Mouse (Mus musculus) liver, postnatal 0 days (tissue): Measurements from ENCODE around the gene Ttc27. TPM values are rescaled to one million over a fixed set of nuclear protein-coding genes. Genes with fewer than 3 reads are reported as not detected.

Experiments
- ATAC-seq: fragments of 200-750 bp; cut with Nextera tagmentation; 2 replicates; pipeline ENCODE4 v1.8.0; 2017; ENCODE audit warnings: mild to moderate bottlenecking, moderate library complexity
- DNase-seq: peaks from one replicate; pipeline ENCODE4 v3.0.0-alpha.2; 2016
- H3K27ac ChIP-seq: fragments of 300-500 bp; sonication (generic); 2 replicates; pipeline ENCODE4 v1.5.1; 2014; ENCODE audit warnings: antibody characterized with exemption, moderate library complexity, mild to moderate bottlenecking, low read depth
- H3K27me3 ChIP-seq: fragments of 300-500 bp; sonication (generic); 2 replicates; pipeline ENCODE4 v1.6.1; 2014; ENCODE audit warnings: low read length, control low read depth, mixed read lengths; ENCODE audit not compliant: insufficient read depth
- H3K36me3 ChIP-seq: fragments of 300-500 bp; sonication (generic); replicated peaks from 2 replicates; pipeline ENCODE4 v1.6.1; 2014; ENCODE audit warnings: mild to moderate bottlenecking, control low read depth, low read length, moderate library complexity, mixed read lengths; ENCODE audit not compliant: insufficient read depth
- H3K4me1 ChIP-seq: fragments of 300-500 bp; sonication (generic); 2 replicates; pipeline ENCODE4 v1.6.1; 2014; ENCODE audit warnings: antibody characterized with exemption, mild to moderate bottlenecking, control low read depth; ENCODE audit not compliant: insufficient read depth
- H3K4me2 ChIP-seq: fragments of 300-500 bp; sonication (generic); 2 replicates; pipeline ENCODE4 v1.6.1; 2014; ENCODE audit warnings: low read depth, mild to moderate bottlenecking, low read length, moderate library complexity, mixed read lengths
- H3K4me3 ChIP-seq: fragments of 300-500 bp; sonication (generic); 2 replicates; pipeline ENCODE4 v1.5.1; 2014; ENCODE audit warnings: low read depth, low read length
- H3K9ac ChIP-seq: fragments of 300-500 bp; sonication (generic); replicated peaks from 2 replicates; pipeline ENCODE4 v1.6.1; 2014; ENCODE audit warnings: mild to moderate bottlenecking, moderate library complexity
- H3K9me3 ChIP-seq: fragments of 300-500 bp; sonication (generic); 2 replicates; pipeline ENCODE4 v1.6.1; 2016; ENCODE audit warnings: mild to moderate bottlenecking, control low read depth, low read length, mixed read lengths
- CTCF ChIP-seq: sonication (generic); IDR thresholded peaks from 2 replicates; pipeline ENCODE4 v1.5.1; 2016; ENCODE audit warnings: antibody characterized with exemption, low read depth
- EP300 ChIP-seq: IDR thresholded peaks from 2 replicates; pipeline ENCODE4 v1.6.1; 2016; ENCODE audit warnings: antibody characterized with exemption, low read depth, mild to moderate bottlenecking
- WGBS: fragments of 180-500 bp; shearing (Covaris S2); extraction: QIAGEN DNeasy Blood & Tissue Kit; methylation state at CpG from one replicate; pipeline ENCODE4 v1.1.7; 2014; ENCODE audit not compliant: insufficient replicate concordance; 5-methylcytosine and 5-hydroxymethylcytosine counted together
- polyA plus RNA-seq: library from polyadenylated mRNA; unstranded; fragments of >200 nt; fragmentation: Nextera tagmentation; extraction: Ambion mirVana; gene quantifications from 2 replicates; pipeline ENCODE4 v1.2.1, GENCODE M21; 2015

The Ttc27 gene
- polyA plus RNA-seq, 1 experiment from 2014 or later, result 6.0 TPM

GRCm38 (mm10) chr17:74841721-74842120 lies 124.2 kb downstream of the Ttc27 start:
- H3K27ac ChIP-seq, result no peak overlapping the region
- 71% methylated on average over 3 of the region's 3 CpGs for WGBS

GRCm38 (mm10) chr17:74842603-74843002 lies 125.1 kb downstream of the Ttc27 start:
- Histone ChIP-seq H3K36me3 (no peaks in the 10 kb centered on the region), H3K9me3 (no peaks in the 10 kb centered on the region), H3K4me1 (peaks cover 11% of the 10 kb centered on the region), H3K4me3 (no peak overlapping the region), H3K27me3 (no peaks in the 10 kb centered on the region), H3K27ac (no peak overlapping the region), H3K9ac (no peak overlapping the region), H3K4me2 (no peak overlapping the region)
- no peak for DNase-seq
- 91% methylated on average over 3 of the region's 3 CpGs for WGBS
- ATAC-seq, result no peak
- no peak for TF ChIP-seq CTCF
- TF ChIP-seq EP300, result no peak

More at GRCm38 (mm10) chr17:74841721-74842120, 124.2 kb downstream of the Ttc27 start:
- Histone ChIP-seq H3K36me3 (no peaks in the 10 kb centered on the region), H3K27me3 (no peaks in the 10 kb centered on the region), H3K4me3 (no peak overlapping the region), H3K4me2 (no peak overlapping the region), H3K9me3 (no peaks in the 10 kb centered on the region), H3K9ac (no peak overlapping the region), H3K4me1 (peaks cover 11% of the 10 kb centered on the region)
- no peak for ATAC-seq
- DNase-seq, result no peak
- TF ChIP-seq EP300 (no peak), CTCF (no peak)

- Histone ChIP-seq H3K4me3 (no peak overlapping the region), H3K9ac (no peak overlapping the region), H3K9me3 (no peaks in the 10 kb centered on the region), H3K36me3 (no peaks in the 10 kb centered on the region), H3K4me1 (peaks cover 11% of the 10 kb centered on the region), H3K4me2 (no peak overlapping the region), H3K27me3 (no peaks in the 10 kb centered on the region), H3K27ac (no peak overlapping the region)
- TF ChIP-seq CTCF (no peak), EP300 (peak; percentile 80)
- ATAC-seq, result 0 out of 2 replicates have a peak, but pooled peaks have one; percentile 25
- WGBS, result 64% methylated on average over 6 of the region's 6 CpGs
- DNase-seq, result no peak
These were observed 126.0 kb downstream of the Ttc27 start for GRCm38 (mm10) chr17:74843486-74843885.

- H3K36me3 ChIP-seq, result no peaks in the 10 kb centered on the region
- H3K9ac ChIP-seq, result no peak overlapping the region
- DNase-seq, result no peak
- no peaks in the 10 kb centered on the region for H3K9me3 ChIP-seq
- H3K4me3 ChIP-seq, result no peak overlapping the region
- ATAC-seq, result peak; percentile 76
- H3K4me2 ChIP-seq, result no peak overlapping the region
- H3K27ac ChIP-seq, result 0 out of 2 replicates have a peak overlapping the region, but pooled peaks have one; percentile 12
- TF ChIP-seq CTCF (no peak), EP300 (no peak)
- H3K4me1 ChIP-seq, result peaks cover 11% of the 10 kb centered on the region
- no peaks in the 10 kb centered on the region for H3K27me3 ChIP-seq
- 69% methylated on average over 10 of the region's 10 CpGs for WGBS
These were observed 128.7 kb downstream of the Ttc27 start for GRCm38 (mm10) chr17:74846031-74846891.

- DNase-seq, result no peak
- Histone ChIP-seq H3K9ac (no peak overlapping the region), H3K27ac (no peak overlapping the region), H3K4me1 (0 out of 2 replicates have a peak, but pooled peaks cover 8% of the 10 kb centered on the region), H3K27me3 (no peaks in the 10 kb centered on the region), H3K9me3 (no peaks in the 10 kb centered on the region), H3K4me3 (no peak overlapping the region), H3K36me3 (no peaks in the 10 kb centered on the region), H3K4me2 (no peak overlapping the region)
- TF ChIP-seq CTCF (no peak), EP300 (no peak)
- 83% methylated on average over 3 of the region's 3 CpGs for WGBS
- no peak for ATAC-seq
These were observed 132.7 kb downstream of the Ttc27 start for GRCm38 (mm10) chr17:74850216-74850615.

- DNase-seq, result no peak
- no peak for ATAC-seq
- H3K4me2 ChIP-seq, result no peak overlapping the region
- WGBS, result 67% methylated on average over 2 of the region's 2 CpGs
- H3K9me3 ChIP-seq, result no peaks in the 10 kb centered on the region
- TF ChIP-seq CTCF, result no peak
- no peak for TF ChIP-seq EP300
- no peaks in the 10 kb centered on the region for H3K4me1 ChIP-seq
- peaks cover 5% of the 10 kb centered on the region; the same call in 1 of the 2 replicates for H3K36me3 ChIP-seq
- no peak overlapping the region for H3K4me3 ChIP-seq
- H3K27me3 ChIP-seq, result no peaks in the 10 kb centered on the region
- H3K9ac ChIP-seq, result no peak overlapping the region
- H3K27ac ChIP-seq, result no peak overlapping the region
These were observed 141.8 kb downstream of the Ttc27 start for GRCm38 (mm10) chr17:74859298-74859697.
